Mouse (Mus musculus): Measurements from ENCODE around the gene Scamp2. TPM values are rescaled to one million over a fixed set of nuclear protein-coding genes. Genes with fewer than 3 reads are reported as not detected.

The Scamp2 gene
- total RNA-seq, 1 experiment = 51.7 TPM

DNA sequence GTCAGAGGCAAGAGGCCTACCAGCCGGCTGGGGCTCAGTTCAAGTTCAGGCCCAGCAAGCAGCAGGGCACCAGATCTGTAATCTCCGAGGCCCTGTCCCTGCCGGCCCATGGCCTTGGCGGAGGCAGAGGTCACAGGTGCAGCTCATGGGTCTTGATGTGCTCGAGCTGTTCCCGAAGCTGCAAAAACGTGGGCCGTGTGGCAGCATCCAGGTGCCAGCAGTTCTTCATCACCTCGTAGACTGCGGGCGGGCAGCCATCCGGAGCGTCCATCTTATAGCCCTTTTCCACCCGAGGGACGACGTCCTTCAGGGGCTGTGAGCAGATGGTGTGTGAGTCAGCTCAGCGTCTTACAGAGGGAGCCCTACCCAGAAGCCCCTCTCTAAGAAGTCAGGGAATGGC, 66.4 kb downstream of the Scamp2 start:
- peaks cover 51% of the 10 kb centered on the region for H3K36me3 ChIP-seq (ENCODE audit: control insufficient read depth, insufficient read depth, low read length, poor library complexity, severe bottlenecking)

DNA sequence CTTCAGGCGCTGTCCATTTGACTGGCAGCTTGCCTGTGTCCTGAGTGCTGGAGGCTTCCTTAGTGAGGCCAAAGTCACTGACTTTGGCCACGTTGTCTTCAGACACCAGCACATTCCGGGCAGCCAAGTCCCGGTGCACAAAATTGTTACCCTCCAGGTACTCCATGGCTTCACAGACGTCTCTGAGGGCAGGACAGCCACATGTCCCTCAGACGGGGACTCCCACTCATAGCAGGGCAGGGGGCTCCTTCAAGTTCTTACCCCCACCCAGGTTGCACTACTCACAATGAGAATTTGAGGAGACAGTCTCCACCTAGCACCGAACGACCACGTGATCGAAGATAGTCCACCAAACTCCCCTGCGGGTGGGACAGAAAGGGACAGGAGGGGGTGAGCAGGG, 67.1 kb downstream of the Scamp2 start:
- no peak for DNase-seq (ENCODE audit: low read depth, low spot score)
- no peaks in the 10 kb centered on the region for H3K9me3 ChIP-seq (ENCODE audit: control insufficient read depth, insufficient read depth, low read depth, low read length)
- peaks cover 0 to 12% of the 10 kb centered on the region in 2 experiments; a peak in 2 of 4 replicates for H3K4me1 ChIP-seq (ENCODE audit: control insufficient read depth in 2 of 2, insufficient read depth in 2 of 2, low read length in 2 of 2, poor library complexity in 1 of 2)
- no peak overlapping the region for H3K9ac ChIP-seq (ENCODE audit: insufficient read depth, low read depth, low read length, poor library complexity, severe bottlenecking)
- H3K27ac ChIP-seq (ENCODE audit: insufficient read depth, low read depth, low read length, poor library complexity, severe bottlenecking) = no peak overlapping the region
- in situ Hi-C loops (cut with MboI; ENCODE audit: low sequenced_read_pairs in 2 of 2, unreplicated experiment in 2 of 2) = no loop called here
- H3K4me3 ChIP-seq (ENCODE audit: insufficient read depth in 1 of 2, low read depth in 1 of 2, low read length in 2 of 2, poor library complexity in 1 of 2, severe bottlenecking in 1 of 2) = no peak overlapping the region
- peaks cover 51% of the 10 kb centered on the region for H3K36me3 ChIP-seq (ENCODE audit: control insufficient read depth, insufficient read depth, low read length, poor library complexity, severe bottlenecking)
- TF ChIP-seq HCFC1 (IDR thresholded peaks at IDR 0.05; ENCODE audit: borderline replicate concordance, insufficient read depth, low read length) (no peak), ZC3H11A (IDR thresholded peaks at IDR 0.05; ENCODE audit: borderline replicate concordance, low read depth, low read length) (no peak), CHD2 (IDR thresholded peaks at IDR 0.05; ENCODE audit: low read depth, low read length) (no peak), MAFK (IDR thresholded peaks at IDR 0.05; ENCODE audit: insufficient read depth, low read depth, low read length) (no peak), ZNF384 (IDR thresholded peaks at IDR 0.05; ENCODE audit: low read depth, low read length) (no peak)

More for the DNA sequence above, 66.4 kb downstream of the Scamp2 start:
- DNase-seq (ENCODE audit: low read depth, low spot score) = no peak
- in situ Hi-C loops (cut with MboI; ENCODE audit: low sequenced_read_pairs in 2 of 2, unreplicated experiment in 2 of 2) = no loop called here
- H3K9me3 ChIP-seq (ENCODE audit: control insufficient read depth, insufficient read depth, low read depth, low read length) = no peaks in the 10 kb centered on the region
- peaks cover 0 to 12% of the 10 kb centered on the region in 2 experiments; a peak in 2 of 4 replicates for H3K4me1 ChIP-seq (ENCODE audit: control insufficient read depth in 2 of 2, insufficient read depth in 2 of 2, low read length in 2 of 2, poor library complexity in 1 of 2)
- H3K9ac ChIP-seq (ENCODE audit: insufficient read depth, low read depth, low read length, poor library complexity, severe bottlenecking) = no peak overlapping the region
- H3K4me3 ChIP-seq (ENCODE audit: insufficient read depth in 1 of 2, low read depth in 1 of 2, low read length in 2 of 2, poor library complexity in 1 of 2, severe bottlenecking in 1 of 2) = no peak overlapping the region
- no peak for TF ChIP-seq MAFK (IDR thresholded peaks at IDR 0.05; ENCODE audit: insufficient read depth, low read depth, low read length)
- no peak for TF ChIP-seq ZC3H11A (IDR thresholded peaks at IDR 0.05; ENCODE audit: borderline replicate concordance, low read depth, low read length)
- TF ChIP-seq CHD2 (IDR thresholded peaks at IDR 0.05; ENCODE audit: low read depth, low read length) = no peak
- TF ChIP-seq HCFC1 (IDR thresholded peaks at IDR 0.05; ENCODE audit: borderline replicate concordance, insufficient read depth, low read length) = no peak
- no peak for TF ChIP-seq ZNF384 (IDR thresholded peaks at IDR 0.05; ENCODE audit: low read depth, low read length)
- no peak overlapping the region for H3K27ac ChIP-seq (ENCODE audit: insufficient read depth, low read depth, low read length, poor library complexity, severe bottlenecking)

DNA sequence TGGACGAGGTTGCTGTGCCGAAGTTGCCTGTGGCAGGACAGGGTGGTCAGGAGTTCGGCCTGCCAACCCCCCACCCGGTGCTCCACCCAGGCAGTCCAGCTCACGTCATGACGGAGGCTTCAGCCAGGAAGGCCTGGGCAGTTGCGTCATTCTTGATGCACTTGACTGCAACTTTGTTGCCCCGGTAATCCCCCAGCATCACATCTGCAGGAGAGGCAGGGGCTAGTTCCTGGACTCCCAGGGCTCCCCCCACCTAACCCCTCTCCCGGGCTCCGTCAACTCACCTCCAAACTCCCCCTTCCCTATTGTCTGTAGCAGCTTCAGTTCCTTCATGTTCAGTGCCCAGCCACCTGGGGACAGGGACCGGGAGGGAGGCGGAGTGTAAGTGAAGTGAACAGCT, 68.0 kb downstream of the Scamp2 start:
- H3K36me3 ChIP-seq (ENCODE audit: control insufficient read depth, insufficient read depth, low read length, poor library complexity, severe bottlenecking) = peaks cover 51% of the 10 kb centered on the region
- no peak overlapping the region for H3K9ac ChIP-seq (ENCODE audit: insufficient read depth, low read depth, low read length, poor library complexity, severe bottlenecking)
- in situ Hi-C loops (cut with MboI; ENCODE audit: low sequenced_read_pairs in 2 of 2, unreplicated experiment in 2 of 2) = no loop called here
- no peak for TF ChIP-seq HCFC1 (IDR thresholded peaks at IDR 0.05; ENCODE audit: borderline replicate concordance, insufficient read depth, low read length)
- no peak for TF ChIP-seq MAFK (IDR thresholded peaks at IDR 0.05; ENCODE audit: insufficient read depth, low read depth, low read length)
- no peak for TF ChIP-seq ZC3H11A (IDR thresholded peaks at IDR 0.05; ENCODE audit: borderline replicate concordance, low read depth, low read length)
- no peak for TF ChIP-seq ZNF384 (IDR thresholded peaks at IDR 0.05; ENCODE audit: low read depth, low read length)
- TF ChIP-seq CHD2 (IDR thresholded peaks at IDR 0.05; ENCODE audit: low read depth, low read length) = no peak
- no peak overlapping the region for H3K4me3 ChIP-seq (ENCODE audit: insufficient read depth in 1 of 2, low read depth in 1 of 2, low read length in 2 of 2, poor library complexity in 1 of 2, severe bottlenecking in 1 of 2)
- H3K27ac ChIP-seq (ENCODE audit: insufficient read depth, low read depth, low read length, poor library complexity, severe bottlenecking) = no peak overlapping the region
- no peaks in the 10 kb centered on the region for H3K9me3 ChIP-seq (ENCODE audit: control insufficient read depth, insufficient read depth, low read depth, low read length)
- H3K4me1 ChIP-seq (ENCODE audit: control insufficient read depth in 2 of 2, insufficient read depth in 2 of 2, low read length in 2 of 2, poor library complexity in 1 of 2) = peaks cover 0 to 12% of the 10 kb centered on the region in 2 experiments; a peak in 2 of 4 replicates
- DNase-seq (ENCODE audit: low read depth, low spot score) = no peak

DNA sequence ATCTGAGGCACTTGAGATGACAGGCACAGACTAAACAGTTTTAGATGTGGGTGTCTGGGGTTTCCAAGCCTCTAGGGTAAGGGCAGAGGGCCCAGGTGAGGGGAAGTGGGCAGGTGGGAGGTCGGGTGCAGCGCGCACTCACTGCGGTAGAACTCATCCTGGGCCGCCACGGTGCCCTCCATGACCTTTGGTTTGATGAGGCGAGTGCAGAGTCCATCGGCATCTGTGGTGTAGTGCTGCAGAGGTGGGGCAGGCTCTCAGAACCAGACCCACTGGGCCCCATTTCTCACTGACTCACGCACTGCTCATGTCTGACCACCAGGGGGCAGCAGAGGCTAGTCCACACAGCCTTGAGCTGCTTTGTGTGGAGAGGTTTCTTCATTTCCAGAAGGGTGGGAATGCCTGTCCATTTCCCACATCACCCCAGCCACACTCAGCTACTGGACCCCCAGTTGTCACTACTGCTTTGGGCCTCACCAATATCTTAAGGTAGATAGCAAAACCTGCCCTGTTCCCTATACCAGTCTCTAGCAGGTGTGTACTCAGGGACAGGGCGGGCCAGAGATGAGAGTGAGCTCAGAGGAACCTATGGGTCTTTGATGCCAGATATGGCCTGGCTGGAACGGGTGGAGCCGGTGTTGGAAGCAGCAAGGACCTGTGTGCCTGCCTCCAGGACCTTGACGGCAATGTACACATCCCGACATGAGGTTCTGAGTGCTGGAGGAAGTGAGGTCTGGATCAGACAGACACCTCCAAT, 68.6 kb downstream of the Scamp2 start:
- in situ Hi-C loops (cut with MboI; ENCODE audit: low sequenced_read_pairs in 2 of 2, unreplicated experiment in 2 of 2) = no loop called here
- no peak overlapping the region for H3K9ac ChIP-seq (ENCODE audit: insufficient read depth, low read depth, low read length, poor library complexity, severe bottlenecking)
- no peak overlapping the region for H3K27ac ChIP-seq (ENCODE audit: insufficient read depth, low read depth, low read length, poor library complexity, severe bottlenecking)
- no peak for DNase-seq (ENCODE audit: low read depth, low spot score)
- TF ChIP-seq CHD2 (IDR thresholded peaks at IDR 0.05; ENCODE audit: low read depth, low read length) (no peak), ZC3H11A (IDR thresholded peaks at IDR 0.05; ENCODE audit: borderline replicate concordance, low read depth, low read length) (peak; percentile 18; the same call in 1 of the 2 replicates)
- peaks cover 0 to 12% of the 10 kb centered on the region in 2 experiments; a peak in 2 of 4 replicates for H3K4me1 ChIP-seq (ENCODE audit: control insufficient read depth in 2 of 2, insufficient read depth in 2 of 2, low read length in 2 of 2, poor library complexity in 1 of 2)
- H3K4me3 ChIP-seq (ENCODE audit: insufficient read depth in 1 of 2, low read depth in 1 of 2, low read length in 2 of 2, poor library complexity in 1 of 2, severe bottlenecking in 1 of 2) = no peak overlapping the region
- H3K36me3 ChIP-seq (ENCODE audit: control insufficient read depth, insufficient read depth, low read length, poor library complexity, severe bottlenecking) = peaks cover 51% of the 10 kb centered on the region
- H3K9me3 ChIP-seq (ENCODE audit: control insufficient read depth, insufficient read depth, low read depth, low read length) = no peaks in the 10 kb centered on the region

Data from ES-E14 (cell line).